Mouse (Mus musculus) stomach, postnatal 0 days (tissue): ENCODE data around the gene Usp36.

Experiments used
- CTCF ChIP-seq: IDR thresholded peaks from 2 replicates; pipeline ENCODE4 v1.5.1; 2016; ENCODE audit warnings: antibody characterized with exemption, low read depth, mild to moderate bottlenecking, moderate library complexity
- EP300 ChIP-seq: optimal IDR thresholded peaks from 2 replicates; pipeline ENCODE3; 2016; ENCODE audit warnings: antibody characterized with exemption

GRCm38 (mm10) chr11:118222351-118222885 is 67.6 kb downstream of the Usp36 start:
- TF ChIP-seq CTCF (no peak), EP300 (no peak)
